Mouse (Mus musculus): Measurements from ENCODE around the gene Gdf11.

DNA sequence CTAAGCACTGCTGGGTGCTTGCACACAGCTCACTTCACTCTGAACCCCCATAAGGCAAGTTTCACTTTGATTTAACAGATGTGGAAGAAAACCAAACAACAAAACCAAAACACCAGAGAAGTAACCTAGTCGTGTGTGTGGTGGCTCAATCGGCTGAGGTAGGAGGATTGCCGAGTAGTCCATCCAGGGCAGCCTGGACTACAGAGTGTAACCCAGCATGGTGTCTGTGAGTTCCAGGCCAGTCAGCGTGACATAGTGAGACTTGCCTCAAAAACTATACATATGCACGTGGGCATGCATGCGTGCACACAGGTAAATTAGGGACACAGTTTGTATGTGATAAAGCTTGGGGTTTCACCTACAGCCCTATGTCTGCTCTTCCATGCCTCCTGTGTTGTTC, 25.9 kb upstream of the Gdf11 start:
- TF ChIP-seq CTCF (IDR thresholded peaks at IDR 0.05; ENCODE audit: borderline replicate concordance, insufficient read depth, low read length) (no peak), POLR2A (IDR thresholded peaks at IDR 0.05; ENCODE audit: low read depth, low read length) (0 out of 2 replicates have a peak, but pooled peaks have one; percentile 10)

All from embryonic fibroblast, embryonic 13.5 days (primary cell).